Mouse (Mus musculus) liver, adult 2 months (tissue): ENCODE measurements around the gene Gxylt2.

Source experiments
- CTCF ChIP-seq: fragments of 200-500 bp; IDR thresholded peaks from 2 replicates; pipeline ENCODE4 v1.5.1; 2011; ENCODE audit warnings: low read depth, low read length, control low read depth
- POLR2A ChIP-seq: fragments of 200-500 bp; IDR thresholded peaks from 2 replicates; pipeline ENCODE4 v1.6.1; 2011; ENCODE audit warnings: low read length, control low read depth; ENCODE audit not compliant: insufficient read depth; ENCODE audit errors: extremely low read depth

- TF ChIP-seq CTCF (no peak), POLR2A (no peak)
Observed at GRCm38 (mm10) chr6:100826046-100826445, 121.5 kb downstream of the Gxylt2 start.
